Mouse (Mus musculus): ENCODE data around the gene Dock9. TPM values are rescaled to one million over a fixed set of nuclear protein-coding genes. Genes with fewer than 3 reads are reported as not detected.

Gene Dock9
- total and polyA plus RNA-seq, 3 experiments = 3.4 to 21.7 (median 9.3) TPM

DNA sequence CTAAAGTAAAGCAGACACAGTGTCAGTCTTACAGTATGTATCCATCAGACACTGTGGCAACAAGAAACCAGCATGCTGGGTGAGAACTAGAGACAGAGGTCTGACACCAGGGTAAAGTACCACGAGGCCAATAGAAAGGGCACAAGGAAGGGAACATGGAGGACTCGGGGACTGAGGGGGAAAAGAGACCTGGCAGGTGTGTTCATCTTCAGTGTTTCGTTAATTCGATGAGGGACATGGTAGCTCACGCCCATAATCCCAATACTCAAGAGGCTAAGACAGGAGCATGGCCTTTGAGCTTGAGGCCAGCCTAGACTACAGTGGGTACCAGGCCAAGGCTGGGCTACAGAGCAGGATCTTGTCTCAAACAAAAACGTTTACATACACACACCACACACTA is 9.2 kb downstream of the Dock9 start:
- H3K4me1 ChIP-seq (ENCODE audit: insufficient read depth, low read depth, low read length) = peaks cover 29% of the 10 kb centered on the region
- H3K27me3 ChIP-seq (ENCODE audit: insufficient read depth, low read length) = no peaks in the 10 kb centered on the region
- DNase-seq (ENCODE audit: low spot score) (no peak), ATAC-seq (ENCODE audit: extremely low read depth, insufficient number of reproducible peaks, low FRiP score, poor library complexity, severe bottlenecking) (no peak)
- peaks cover 17% of the 10 kb centered on the region for H3K36me3 ChIP-seq (replicated peaks)
- TF ChIP-seq GATA2 (IDR thresholded peaks at IDR 0.05; ENCODE audit: borderline replicate concordance, low read depth, low read length) (no peak), GATA1 (IDR thresholded peaks at IDR 0.05; ENCODE audit: borderline replicate concordance, low read length) (no peak), CTCF (IDR thresholded peaks at IDR 0.05; ENCODE audit: low read depth, low read length) (no peak), TAL1 (conservative IDR thresholded peaks at IDR 0.05; ENCODE audit: low read depth, low read length) (no peak), POLR2AphosphoS5 (IDR thresholded peaks at IDR 0.05; ENCODE audit: insufficient replicate concordance, low read depth, low read length) (no peak)
- H3K4me3 ChIP-seq (ENCODE audit: low read depth, low read length) = no peak overlapping the region
- H3K9me3 ChIP-seq (replicated peaks) = no peaks in the 10 kb centered on the region

GRCm38 (mm10) chr14:121787430-121787829 is 10.2 kb downstream of the Dock9 start:
- DNase-seq (ENCODE audit: low spot score) = no peak
- Histone ChIP-seq H3K9me3 (replicated peaks) (no peaks in the 10 kb centered on the region), H3K27me3 (ENCODE audit: insufficient read depth, low read length) (no peaks in the 10 kb centered on the region), H3K4me3 (ENCODE audit: low read depth, low read length) (no peak overlapping the region), H3K4me1 (ENCODE audit: insufficient read depth, low read depth, low read length) (peaks cover 19% of the 10 kb centered on the region), H3K36me3 (replicated peaks) (peaks cover 17% of the 10 kb centered on the region)
- ATAC-seq (ENCODE audit: extremely low read depth, insufficient number of reproducible peaks, low FRiP score, poor library complexity, severe bottlenecking) = no peak
- TF ChIP-seq CTCF (IDR thresholded peaks at IDR 0.05; ENCODE audit: low read depth, low read length) (no peak), GATA1 (IDR thresholded peaks at IDR 0.05; ENCODE audit: borderline replicate concordance, low read length) (no peak), TAL1 (conservative IDR thresholded peaks at IDR 0.05; ENCODE audit: low read depth, low read length) (no peak), GATA2 (IDR thresholded peaks at IDR 0.05; ENCODE audit: borderline replicate concordance, low read depth, low read length) (no peak)

- Histone ChIP-seq H3K9me3 (replicated peaks) (no peaks in the 10 kb centered on the region), H3K4me1 (ENCODE audit: insufficient read depth, low read depth, low read length) (peaks cover 14% of the 10 kb centered on the region), H3K27me3 (ENCODE audit: insufficient read depth, low read length) (no peaks in the 10 kb centered on the region), H3K36me3 (replicated peaks) (peaks cover 17% of the 10 kb centered on the region), H3K4me3 (ENCODE audit: low read depth, low read length) (no peak overlapping the region)
- TF ChIP-seq GATA2 (IDR thresholded peaks at IDR 0.05; ENCODE audit: borderline replicate concordance, low read depth, low read length) (no peak), GATA1 (IDR thresholded peaks at IDR 0.05; ENCODE audit: borderline replicate concordance, low read length) (no peak), CTCF (IDR thresholded peaks at IDR 0.05; ENCODE audit: low read depth, low read length) (no peak), POLR2AphosphoS5 (IDR thresholded peaks at IDR 0.05; ENCODE audit: insufficient replicate concordance, low read depth, low read length) (no peak), TAL1 (conservative IDR thresholded peaks at IDR 0.05; ENCODE audit: low read depth, low read length) (no peak)
- DNase-seq (ENCODE audit: low spot score) = no peak
- ATAC-seq (ENCODE audit: extremely low read depth, insufficient number of reproducible peaks, low FRiP score, poor library complexity, severe bottlenecking) = no peak
These were observed 10.7 kb downstream of the Dock9 start for GRCm38 (mm10) chr14:121786900-121787299.

DNA sequence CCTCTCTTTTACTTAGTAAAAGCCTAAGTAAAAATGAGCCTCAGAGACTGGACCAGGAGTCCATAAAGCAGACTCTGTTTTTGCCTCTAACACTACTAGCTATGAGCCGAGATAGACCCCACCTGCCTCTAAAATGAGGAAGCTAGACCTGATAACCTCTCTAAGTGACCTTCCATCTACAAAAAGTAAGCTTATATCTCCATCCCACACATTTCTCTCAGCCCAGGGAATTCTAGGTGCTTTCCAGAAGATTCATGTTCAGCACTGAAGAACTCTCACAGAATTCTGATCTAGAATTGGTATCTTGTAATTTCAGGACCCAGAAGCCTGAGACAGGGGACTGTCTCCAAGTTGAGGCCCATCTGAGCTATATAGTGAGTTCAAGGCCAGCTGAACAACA is 12.2 kb downstream of the Dock9 start:
- TF ChIP-seq GATA2 (IDR thresholded peaks at IDR 0.05; ENCODE audit: borderline replicate concordance, low read depth, low read length) (no peak), GATA1 (IDR thresholded peaks at IDR 0.05; ENCODE audit: borderline replicate concordance, low read length) (no peak), POLR2AphosphoS5 (IDR thresholded peaks at IDR 0.05; ENCODE audit: insufficient replicate concordance, low read depth, low read length) (no peak), CTCF (IDR thresholded peaks at IDR 0.05; ENCODE audit: low read depth, low read length) (no peak), TAL1 (conservative IDR thresholded peaks at IDR 0.05; ENCODE audit: low read depth, low read length) (no peak)
- Histone ChIP-seq H3K9me3 (replicated peaks) (no peaks in the 10 kb centered on the region), H3K36me3 (replicated peaks) (peaks cover 25% of the 10 kb centered on the region), H3K4me1 (ENCODE audit: insufficient read depth, low read depth, low read length) (peaks cover 17% of the 10 kb centered on the region), H3K27me3 (ENCODE audit: insufficient read depth, low read length) (no peaks in the 10 kb centered on the region), H3K4me3 (ENCODE audit: low read depth, low read length) (no peak overlapping the region)
- no peak for ATAC-seq (ENCODE audit: extremely low read depth, insufficient number of reproducible peaks, low FRiP score, poor library complexity, severe bottlenecking)
- DNase-seq (ENCODE audit: low spot score) = no peak

- no peaks in the 10 kb centered on the region for H3K27me3 ChIP-seq (ENCODE audit: insufficient read depth, low read length)
- no peak for DNase-seq (ENCODE audit: low spot score)
- ATAC-seq (ENCODE audit: extremely low read depth, insufficient number of reproducible peaks, low FRiP score, poor library complexity, severe bottlenecking) = no peak
- H3K4me3 ChIP-seq (ENCODE audit: low read depth, low read length) = no peak overlapping the region
- H3K4me1 ChIP-seq (ENCODE audit: insufficient read depth, low read depth, low read length) = peaks cover 32% of the 10 kb centered on the region
- TF ChIP-seq CTCF (IDR thresholded peaks at IDR 0.05; ENCODE audit: low read depth, low read length) (no peak), GATA1 (IDR thresholded peaks at IDR 0.05; ENCODE audit: borderline replicate concordance, low read length) (no peak), GATA2 (IDR thresholded peaks at IDR 0.05; ENCODE audit: borderline replicate concordance, low read depth, low read length) (no peak), POLR2AphosphoS5 (IDR thresholded peaks at IDR 0.05; ENCODE audit: insufficient replicate concordance, low read depth, low read length) (no peak)
- peaks cover 10% of the 10 kb centered on the region for H3K36me3 ChIP-seq (replicated peaks)
- H3K9me3 ChIP-seq (replicated peaks) = no peaks in the 10 kb centered on the region
These were observed 16.6 kb downstream of the Dock9 start for GRCm38 (mm10) chr14:121780942-121781531.

DNA sequence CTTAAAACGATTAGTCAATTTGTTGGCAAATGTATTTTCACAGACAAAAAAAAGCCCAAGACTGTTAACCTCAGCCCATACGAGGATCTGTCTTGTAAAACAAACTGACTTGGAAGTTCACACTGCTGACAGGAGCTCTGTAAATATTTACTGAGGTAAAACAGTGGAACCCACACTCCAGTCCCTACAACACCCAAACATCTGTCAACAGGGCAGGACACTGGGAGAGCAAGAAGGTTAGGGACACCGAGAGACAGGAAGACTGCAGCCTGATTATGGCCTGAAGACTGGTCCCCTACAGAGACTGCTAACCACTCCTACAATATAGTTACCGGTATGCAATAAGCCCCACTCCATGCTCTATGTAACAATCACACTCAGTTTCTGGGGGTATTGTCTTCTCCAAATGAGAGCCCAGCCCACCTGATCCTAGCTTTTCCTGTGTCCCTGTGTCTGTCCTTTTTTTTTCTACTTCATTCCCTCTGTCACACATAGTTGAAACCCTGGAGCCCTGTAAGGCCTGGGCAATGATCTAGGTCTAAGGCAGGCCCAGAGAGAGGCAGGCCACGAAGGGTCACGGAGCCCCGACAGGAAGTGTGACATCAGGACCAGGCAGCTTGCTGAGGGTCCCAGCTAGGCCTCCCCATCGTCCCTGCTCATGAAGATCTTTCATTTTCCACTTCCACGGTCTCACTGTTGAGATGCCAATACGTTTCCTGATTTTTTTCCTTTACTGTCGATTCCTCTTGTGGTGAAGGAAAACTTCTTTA is 17.3 kb downstream of the Dock9 start:
- Histone ChIP-seq H3K36me3 (replicated peaks) (peaks cover 12% of the 10 kb centered on the region), H3K27me3 (ENCODE audit: insufficient read depth, low read length) (no peaks in the 10 kb centered on the region), H3K4me1 (ENCODE audit: insufficient read depth, low read depth, low read length) (peaks cover 32% of the 10 kb centered on the region), H3K4me3 (ENCODE audit: low read depth, low read length) (no peak overlapping the region), H3K9me3 (replicated peaks) (no peaks in the 10 kb centered on the region)
- no peak for ATAC-seq (ENCODE audit: extremely low read depth, insufficient number of reproducible peaks, low FRiP score, poor library complexity, severe bottlenecking)
- no peak for DNase-seq (ENCODE audit: low spot score)
- TF ChIP-seq CTCF (IDR thresholded peaks at IDR 0.05; ENCODE audit: low read depth, low read length) = no peak
- TF ChIP-seq POLR2AphosphoS5 (IDR thresholded peaks at IDR 0.05; ENCODE audit: insufficient replicate concordance, low read depth, low read length) = no peak
- no peak for TF ChIP-seq GATA2 (IDR thresholded peaks at IDR 0.05; ENCODE audit: borderline replicate concordance, low read depth, low read length)
- TF ChIP-seq TAL1 (conservative IDR thresholded peaks at IDR 0.05; ENCODE audit: low read depth, low read length) = no peak
- TF ChIP-seq GATA1 (IDR thresholded peaks at IDR 0.05; ENCODE audit: borderline replicate concordance, low read length) = no peak

Data from G1E (cell line).